Mouse (Mus musculus): Measurements from ENCODE around the gene Dcun1d2. TPM values are rescaled to one million over a fixed set of nuclear protein-coding genes. Genes with fewer than 3 reads are reported as not detected.

Gene Dcun1d2
- polyA plus RNA-seq, 1 experiment: 5.4 TPM

DNA sequence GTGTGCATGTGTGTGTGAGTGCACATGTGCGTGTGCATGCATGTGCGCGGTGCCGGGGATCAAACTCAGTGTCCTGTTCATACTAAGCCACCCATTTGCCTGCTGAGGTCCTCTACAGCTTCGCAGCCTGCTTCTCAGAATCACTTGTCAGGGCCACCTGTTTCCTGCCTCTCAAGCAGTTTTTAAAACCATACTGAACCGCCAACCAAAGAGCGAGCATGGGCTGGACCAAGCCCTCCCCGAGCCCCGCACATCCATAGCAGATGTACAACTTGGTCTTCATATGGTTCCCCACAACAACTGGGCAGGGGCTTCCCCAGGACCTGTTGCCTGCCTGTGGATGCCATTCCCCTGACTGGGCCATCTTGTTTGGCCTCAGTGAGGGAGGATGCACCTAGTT is 47.9 kb downstream of the Dcun1d2 start:
- no peak overlapping the region for H3K4me3 ChIP-seq (ENCODE audit: control insufficient read depth, low read depth, low read length)
- TF ChIP-seq CTCF (IDR thresholded peaks at IDR 0.05; ENCODE audit: control insufficient read depth, insufficient read depth, insufficient replicate concordance, low read depth, low read length) (no peak), POLR2A (IDR thresholded peaks at IDR 0.05; ENCODE audit: control insufficient read depth, low read depth, low read length) (no peak)
- no peaks in the 10 kb centered on the region for H3K36me3 ChIP-seq (ENCODE audit: control insufficient read depth, insufficient read depth, low read length)
- H3K27ac ChIP-seq (ENCODE audit: control insufficient read depth, insufficient read depth, low read depth, low read length): no peak overlapping the region
- no peaks in the 10 kb centered on the region for H3K4me1 ChIP-seq (ENCODE audit: control insufficient read depth, insufficient read depth, low read length)
- no peaks in the 10 kb centered on the region for H3K27me3 ChIP-seq (ENCODE audit: control insufficient read depth, insufficient read depth, low read length)

DNA sequence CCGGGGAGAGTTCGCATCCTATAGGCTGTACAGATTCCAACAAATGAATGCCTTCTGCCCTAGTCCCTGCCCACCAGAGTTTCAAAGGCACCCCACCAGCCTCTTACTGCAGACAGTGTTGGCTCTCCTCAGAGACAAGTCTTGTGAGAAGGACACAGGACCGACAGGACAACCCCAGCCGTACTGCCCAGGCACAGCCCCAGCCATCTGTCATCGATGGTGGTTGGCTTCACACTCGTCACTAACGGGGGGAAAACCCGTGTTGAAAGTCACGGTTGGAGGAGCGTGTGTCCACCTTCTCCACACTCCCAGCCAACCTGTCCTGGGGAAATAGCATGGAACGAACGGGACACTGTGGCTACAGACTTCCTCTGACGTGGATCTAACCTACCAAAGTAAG is 53.1 kb downstream of the Dcun1d2 start:
- TF ChIP-seq CTCF (IDR thresholded peaks at IDR 0.05; ENCODE audit: control insufficient read depth, insufficient read depth, insufficient replicate concordance, low read depth, low read length) (no peak), POLR2A (IDR thresholded peaks at IDR 0.05; ENCODE audit: control insufficient read depth, low read depth, low read length) (no peak)
- Histone ChIP-seq H3K4me1 (ENCODE audit: control insufficient read depth, insufficient read depth, low read length) (no peaks in the 10 kb centered on the region), H3K27me3 (ENCODE audit: control insufficient read depth, insufficient read depth, low read length) (no peaks in the 10 kb centered on the region), H3K36me3 (ENCODE audit: control insufficient read depth, insufficient read depth, low read length) (no peaks in the 10 kb centered on the region), H3K27ac (ENCODE audit: control insufficient read depth, insufficient read depth, low read depth, low read length) (no peak overlapping the region), H3K4me3 (ENCODE audit: control insufficient read depth, low read depth, low read length) (no peak overlapping the region)

DNA sequence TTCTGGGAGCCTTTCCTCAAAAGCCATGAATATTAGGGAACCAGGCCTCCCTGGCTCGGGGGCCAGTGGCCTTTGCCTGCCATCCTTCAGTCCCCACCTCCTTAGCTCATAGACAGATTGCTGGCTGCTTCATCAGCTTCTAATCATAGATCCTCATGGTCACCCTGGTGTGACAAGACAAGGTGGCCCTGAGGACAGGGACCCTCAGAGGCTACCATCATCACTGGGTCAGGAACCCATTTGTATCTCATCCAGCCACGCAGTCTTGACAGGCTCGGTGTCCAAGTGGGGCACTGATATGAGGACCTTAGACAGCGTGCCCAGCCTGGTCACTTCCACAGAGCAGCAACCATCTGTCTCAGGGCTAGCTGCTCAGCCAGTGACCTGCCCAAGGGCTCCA is 57.5 kb downstream of the Dcun1d2 start:
- Histone ChIP-seq H3K27me3 (ENCODE audit: control insufficient read depth, insufficient read depth, low read length) (no peaks in the 10 kb centered on the region), H3K36me3 (ENCODE audit: control insufficient read depth, insufficient read depth, low read length) (no peaks in the 10 kb centered on the region), H3K27ac (ENCODE audit: control insufficient read depth, insufficient read depth, low read depth, low read length) (no peak overlapping the region), H3K4me3 (ENCODE audit: control insufficient read depth, low read depth, low read length) (no peak overlapping the region), H3K4me1 (ENCODE audit: control insufficient read depth, insufficient read depth, low read length) (no peaks in the 10 kb centered on the region)
- TF ChIP-seq CTCF (IDR thresholded peaks at IDR 0.05; ENCODE audit: control insufficient read depth, insufficient read depth, insufficient replicate concordance, low read depth, low read length): no peak
- TF ChIP-seq POLR2A (IDR thresholded peaks at IDR 0.05; ENCODE audit: control insufficient read depth, low read depth, low read length): no peak

DNA sequence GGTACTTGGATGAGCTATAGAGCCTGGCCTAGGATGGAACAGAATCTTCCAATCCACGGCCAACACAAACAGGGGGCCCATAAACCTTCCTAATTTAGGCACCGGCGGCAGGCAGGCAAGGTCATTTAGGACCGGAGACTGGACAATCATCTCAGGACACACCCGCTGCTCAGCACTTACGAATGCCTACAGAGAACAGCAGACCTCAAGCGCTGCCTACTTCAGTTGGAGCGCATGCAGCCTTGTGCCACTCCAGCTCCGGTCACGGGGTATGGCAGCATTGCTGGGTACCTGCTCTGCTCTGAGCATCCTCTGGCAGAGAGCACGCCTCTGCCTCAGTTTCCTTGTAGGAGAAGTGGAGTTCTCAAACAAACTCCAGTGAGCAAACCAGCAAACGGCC is 58.1 kb downstream of the Dcun1d2 start:
- TF ChIP-seq CTCF (IDR thresholded peaks at IDR 0.05; ENCODE audit: control insufficient read depth, insufficient read depth, insufficient replicate concordance, low read depth, low read length): no peak
- no peak for TF ChIP-seq POLR2A (IDR thresholded peaks at IDR 0.05; ENCODE audit: control insufficient read depth, low read depth, low read length)
- H3K27me3 ChIP-seq (ENCODE audit: control insufficient read depth, insufficient read depth, low read length): no peaks in the 10 kb centered on the region
- no peak overlapping the region for H3K4me3 ChIP-seq (ENCODE audit: control insufficient read depth, low read depth, low read length)
- no peak overlapping the region for H3K27ac ChIP-seq (ENCODE audit: control insufficient read depth, insufficient read depth, low read depth, low read length)
- H3K4me1 ChIP-seq (ENCODE audit: control insufficient read depth, insufficient read depth, low read length): no peaks in the 10 kb centered on the region
- H3K36me3 ChIP-seq (ENCODE audit: control insufficient read depth, insufficient read depth, low read length): no peaks in the 10 kb centered on the region

DNA sequence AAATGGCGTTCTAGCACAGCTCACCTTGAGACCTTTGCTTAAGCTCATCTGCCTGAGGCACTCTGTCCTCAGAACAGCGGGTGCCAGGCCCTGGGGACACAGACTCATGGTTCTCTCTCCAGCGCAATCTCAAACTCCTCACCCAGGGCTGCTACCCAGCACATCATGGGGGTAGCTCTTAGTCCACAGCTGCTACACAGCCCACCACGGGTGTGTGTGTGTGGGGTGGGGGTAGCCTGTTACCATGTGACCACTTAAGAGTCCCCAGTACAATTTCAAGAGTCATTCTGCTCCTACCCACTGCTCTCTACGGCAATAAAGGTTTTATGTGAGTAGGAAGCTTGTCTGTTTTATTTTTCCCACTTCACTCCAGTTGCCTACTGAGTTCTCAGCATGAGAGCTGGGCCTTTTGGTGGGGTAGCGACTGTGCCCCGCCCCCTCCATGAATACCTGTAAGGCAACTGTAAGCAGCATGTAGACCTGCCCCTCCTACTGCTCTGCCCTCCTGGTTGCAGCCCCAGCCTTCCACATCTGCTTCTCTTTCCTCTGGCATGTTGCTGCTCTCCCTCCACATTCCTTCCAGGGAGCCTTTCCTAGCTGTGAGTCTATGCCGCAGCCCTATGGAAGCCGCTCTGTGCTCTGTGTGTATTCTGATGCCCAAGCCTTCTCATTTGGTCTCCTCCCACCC is 58.9 kb downstream of the Dcun1d2 start:
- H3K27ac ChIP-seq (ENCODE audit: control insufficient read depth, insufficient read depth, low read depth, low read length): no peak overlapping the region
- H3K36me3 ChIP-seq (ENCODE audit: control insufficient read depth, insufficient read depth, low read length): no peaks in the 10 kb centered on the region
- H3K27me3 ChIP-seq (ENCODE audit: control insufficient read depth, insufficient read depth, low read length): no peaks in the 10 kb centered on the region
- no peak overlapping the region for H3K4me3 ChIP-seq (ENCODE audit: control insufficient read depth, low read depth, low read length)
- no peaks in the 10 kb centered on the region for H3K4me1 ChIP-seq (ENCODE audit: control insufficient read depth, insufficient read depth, low read length)
- no peak for TF ChIP-seq POLR2A (IDR thresholded peaks at IDR 0.05; ENCODE audit: control insufficient read depth, low read depth, low read length)
- no peak for TF ChIP-seq CTCF (IDR thresholded peaks at IDR 0.05; ENCODE audit: control insufficient read depth, insufficient read depth, insufficient replicate concordance, low read depth, low read length)

DNA sequence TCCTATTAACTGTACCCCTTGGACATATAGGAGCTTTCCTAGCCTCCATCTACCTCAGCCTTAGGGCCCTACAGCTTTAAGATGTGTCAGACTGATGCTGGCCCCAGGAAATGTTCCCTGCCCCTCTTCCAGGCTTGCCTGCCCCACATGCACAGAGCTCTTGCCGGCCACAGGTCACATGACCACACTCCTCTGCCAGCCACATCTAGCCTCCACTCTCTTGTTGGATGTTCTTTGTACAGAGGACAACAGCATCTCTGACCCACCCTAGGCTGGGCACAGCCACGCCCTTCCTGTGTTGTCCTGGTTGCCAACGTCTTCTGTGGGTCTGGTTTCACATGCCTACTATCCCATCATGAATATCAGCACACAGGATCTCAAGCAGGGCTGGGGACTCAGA is 60.7 kb downstream of the Dcun1d2 start:
- Histone ChIP-seq H3K27me3 (ENCODE audit: control insufficient read depth, insufficient read depth, low read length) (no peaks in the 10 kb centered on the region), H3K4me3 (ENCODE audit: control insufficient read depth, low read depth, low read length) (no peak overlapping the region), H3K27ac (ENCODE audit: control insufficient read depth, insufficient read depth, low read depth, low read length) (no peak overlapping the region), H3K36me3 (ENCODE audit: control insufficient read depth, insufficient read depth, low read length) (no peaks in the 10 kb centered on the region), H3K4me1 (ENCODE audit: control insufficient read depth, insufficient read depth, low read length) (no peaks in the 10 kb centered on the region)
- TF ChIP-seq CTCF (IDR thresholded peaks at IDR 0.05; ENCODE audit: control insufficient read depth, insufficient read depth, insufficient replicate concordance, low read depth, low read length): no peak
- no peak for TF ChIP-seq POLR2A (IDR thresholded peaks at IDR 0.05; ENCODE audit: control insufficient read depth, low read depth, low read length)

DNA sequence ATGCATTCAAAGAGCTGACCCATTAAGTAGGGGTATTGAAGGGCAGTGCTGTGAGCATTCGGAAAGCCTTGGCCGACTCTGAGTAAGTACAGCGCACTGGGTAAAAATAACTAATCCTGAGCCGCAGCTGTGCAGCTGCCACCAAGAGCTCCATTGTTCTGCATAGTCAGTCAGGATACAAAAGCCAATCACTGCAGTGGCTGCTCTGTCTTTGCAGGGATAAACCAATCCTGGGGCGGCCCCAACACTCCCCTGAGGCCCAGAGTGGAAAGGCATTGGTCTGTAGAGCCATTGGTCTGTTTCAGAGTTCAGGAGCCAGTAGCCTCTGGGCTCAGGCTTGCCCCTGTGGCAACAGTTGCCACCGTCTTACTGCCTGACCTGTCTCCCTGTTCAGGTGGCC is 61.6 kb downstream of the Dcun1d2 start:
- H3K27ac ChIP-seq (ENCODE audit: control insufficient read depth, insufficient read depth, low read depth, low read length): no peak overlapping the region
- H3K4me1 ChIP-seq (ENCODE audit: control insufficient read depth, insufficient read depth, low read length): no peaks in the 10 kb centered on the region
- H3K27me3 ChIP-seq (ENCODE audit: control insufficient read depth, insufficient read depth, low read length): no peaks in the 10 kb centered on the region
- H3K36me3 ChIP-seq (ENCODE audit: control insufficient read depth, insufficient read depth, low read length): no peaks in the 10 kb centered on the region
- TF ChIP-seq CTCF (IDR thresholded peaks at IDR 0.05; ENCODE audit: control insufficient read depth, insufficient read depth, insufficient replicate concordance, low read depth, low read length) (no peak), POLR2A (IDR thresholded peaks at IDR 0.05; ENCODE audit: control insufficient read depth, low read depth, low read length) (no peak)
- no peak overlapping the region for H3K4me3 ChIP-seq (ENCODE audit: control insufficient read depth, low read depth, low read length)
